Mouse (Mus musculus) spleen, postnatal 10 days (tissue): Measurements from ENCODE around the gene Lrmda.

Source experiments
- DNase-seq, 2 experiments: peaks; one replicate each; pipeline ENCODE4 v3.0.0; 2021 to 2022; ENCODE audit warnings: low spot score in 2 of 2

The Lrmda gene

DNA sequence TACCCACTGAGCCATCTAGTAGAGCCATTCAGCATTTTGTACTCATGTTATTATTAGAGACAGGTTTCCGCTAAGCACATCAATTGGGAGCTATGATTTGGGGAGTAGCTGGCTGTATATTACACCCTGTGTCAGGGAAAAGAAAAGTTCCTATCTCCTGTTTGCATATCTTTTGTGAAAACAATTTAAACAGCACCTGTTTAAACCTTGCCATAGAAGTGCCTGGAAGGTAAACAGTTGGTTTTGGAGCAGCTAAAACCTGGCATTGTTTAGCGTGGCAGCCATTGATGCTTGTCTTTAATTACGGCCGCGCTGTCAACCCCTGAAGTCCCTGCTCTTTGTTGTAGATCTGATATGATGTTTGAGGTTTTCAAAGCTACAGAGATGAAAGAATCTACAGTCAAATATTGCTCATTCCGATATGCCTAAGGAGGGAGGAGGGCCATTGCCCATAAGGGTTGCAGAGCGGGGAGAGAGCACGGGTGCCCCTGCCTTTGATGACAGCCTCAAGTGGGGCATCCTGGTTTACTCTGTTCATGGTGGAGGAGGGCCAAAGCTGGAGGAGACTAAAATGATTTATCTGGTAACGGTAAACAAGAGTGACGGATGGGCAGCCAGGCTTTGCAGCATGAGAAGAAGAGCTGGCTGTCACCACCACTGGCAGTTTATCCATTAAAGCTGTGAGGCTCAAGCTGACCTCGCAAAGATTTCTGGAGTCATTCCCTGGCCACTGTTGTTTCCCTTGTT is 306.9 kb downstream of the Lrmda start:
- no peak for DNase-seq

DNA sequence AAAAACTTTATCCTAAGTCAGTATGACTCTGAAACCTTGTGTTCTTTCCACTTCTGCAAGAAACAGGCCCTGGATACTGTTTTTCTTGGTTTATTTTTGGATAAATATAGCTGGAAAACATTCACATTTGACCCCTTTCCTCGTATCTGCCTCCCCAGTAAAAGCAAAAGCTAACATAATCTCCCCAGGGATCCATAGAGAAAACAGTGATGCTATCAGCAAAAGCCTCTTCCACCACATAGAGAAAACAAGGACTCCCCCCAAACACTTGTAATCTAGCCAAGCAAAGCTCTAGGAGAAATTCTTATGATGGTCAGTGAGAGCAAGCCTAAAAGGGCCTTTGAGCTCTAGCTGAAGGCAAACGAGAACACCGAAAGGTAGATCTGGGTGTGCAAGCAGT is 309.7 kb downstream of the Lrmda start:
- no peak for DNase-seq

DNA sequence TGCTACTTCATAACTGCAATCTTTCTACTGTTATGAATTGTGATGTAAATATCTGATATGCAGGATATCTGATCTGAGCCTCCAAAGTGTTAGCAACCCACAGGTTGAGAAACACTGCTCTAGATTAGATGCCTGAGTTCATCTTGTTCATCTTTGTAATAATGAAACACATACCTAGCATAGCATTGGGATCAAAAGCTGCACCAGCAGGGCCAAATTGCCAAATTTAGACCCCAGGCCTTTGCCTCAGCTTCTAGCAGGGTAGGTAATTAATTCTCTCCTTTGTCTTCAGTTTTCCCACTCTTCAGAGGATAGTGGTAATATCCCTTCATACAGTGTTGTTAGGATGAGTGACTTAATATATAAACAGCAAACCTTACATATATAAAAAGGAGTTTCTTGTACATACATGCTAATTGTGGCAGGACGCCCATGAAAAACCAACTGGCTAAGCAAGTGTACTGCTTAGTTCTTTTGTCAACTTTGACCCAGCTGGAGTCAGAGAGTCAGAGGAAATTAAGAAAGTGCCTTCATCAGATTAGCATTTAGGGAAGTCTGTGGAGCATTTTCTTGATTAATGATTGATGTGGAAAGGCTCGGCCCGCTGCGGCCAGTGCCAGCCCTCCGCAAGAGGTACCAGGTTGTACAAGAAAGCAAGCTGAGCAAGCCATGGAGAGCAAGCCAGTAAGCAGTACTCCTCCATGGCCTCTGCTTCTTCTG is 315.7 kb downstream of the Lrmda start:
- no peak for DNase-seq

DNA sequence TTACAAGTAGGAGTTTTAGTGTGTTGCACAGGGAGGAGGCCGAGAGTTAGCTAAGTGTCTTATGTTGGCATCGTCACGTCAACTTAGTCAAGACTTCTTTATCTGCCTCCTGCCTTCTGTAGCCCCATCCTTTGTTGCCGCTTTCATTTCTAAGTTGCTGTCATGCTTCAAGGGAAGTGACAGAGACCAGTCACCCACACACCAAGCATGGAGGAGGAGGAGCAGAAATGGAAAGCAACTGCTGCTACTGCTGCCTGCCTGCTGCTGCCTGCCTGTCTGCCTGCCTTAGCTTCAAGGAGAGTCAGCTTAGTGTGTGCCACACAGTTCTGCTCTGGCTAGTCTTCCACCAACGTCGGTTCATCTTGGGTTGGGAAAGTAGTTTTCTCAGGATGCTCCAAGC is 319.7 kb downstream of the Lrmda start:
- no peak for DNase-seq

DNA sequence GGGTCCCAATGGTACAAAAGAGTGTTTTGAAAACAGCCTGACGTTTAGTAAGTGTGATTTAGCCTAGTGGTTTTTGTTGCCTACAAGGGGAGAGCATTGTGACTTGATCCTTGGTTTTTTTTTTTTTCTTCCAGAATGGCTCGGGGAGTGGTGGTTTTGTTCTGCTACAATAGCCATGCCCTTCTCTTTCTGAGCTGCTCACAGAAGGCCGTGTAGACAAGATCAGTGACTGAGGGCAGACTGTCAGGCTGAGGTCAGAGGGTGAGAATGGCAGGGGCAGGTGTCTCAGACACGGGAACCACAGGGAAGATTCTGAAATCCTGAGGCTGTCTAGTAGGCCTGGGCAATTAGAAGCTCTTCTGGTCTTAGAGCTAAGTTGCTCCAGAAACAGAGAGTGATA is 323.8 kb downstream of the Lrmda start:
- no peak for DNase-seq

DNA sequence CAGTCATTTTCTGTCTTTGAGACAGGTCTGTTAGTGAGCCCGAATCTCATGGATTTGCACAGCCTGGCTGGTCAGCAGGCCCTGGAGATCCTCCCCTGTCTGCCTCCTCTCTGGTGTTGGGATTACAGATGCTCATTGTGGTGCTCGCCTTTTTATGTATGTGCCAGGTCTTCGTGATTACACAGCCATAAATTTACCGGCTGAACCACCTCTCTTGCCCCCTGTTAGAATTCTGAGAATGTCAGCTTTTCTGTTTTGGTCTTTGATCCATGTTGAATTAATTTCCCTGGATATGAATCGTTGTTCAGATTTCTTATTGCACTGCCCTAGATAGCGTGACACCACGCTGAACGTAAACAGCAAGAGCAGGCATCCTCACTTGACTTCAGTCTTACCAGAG is 325.7 kb downstream of the Lrmda start:
- DNase-seq = no peak

DNA sequence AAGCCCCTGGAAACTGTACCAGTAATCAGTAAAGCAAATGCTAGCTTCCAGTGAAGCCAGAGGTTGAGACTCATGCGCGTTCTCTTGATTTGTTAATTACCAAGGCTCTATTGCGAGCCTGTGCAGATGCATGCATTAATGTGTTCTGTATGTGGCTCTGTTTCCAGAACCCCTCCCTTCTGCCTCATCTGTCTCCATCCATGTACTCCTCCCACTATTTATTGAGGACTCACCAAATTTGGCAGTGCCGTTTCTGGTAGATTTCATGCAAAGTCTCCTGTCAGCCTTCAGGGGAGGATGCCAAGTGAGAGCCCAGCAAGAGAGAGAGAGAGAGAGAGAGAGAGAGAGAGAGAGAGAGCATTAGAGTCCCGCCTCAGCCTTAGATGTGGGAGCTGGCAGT is 334.1 kb downstream of the Lrmda start:
- DNase-seq = no peak

DNA sequence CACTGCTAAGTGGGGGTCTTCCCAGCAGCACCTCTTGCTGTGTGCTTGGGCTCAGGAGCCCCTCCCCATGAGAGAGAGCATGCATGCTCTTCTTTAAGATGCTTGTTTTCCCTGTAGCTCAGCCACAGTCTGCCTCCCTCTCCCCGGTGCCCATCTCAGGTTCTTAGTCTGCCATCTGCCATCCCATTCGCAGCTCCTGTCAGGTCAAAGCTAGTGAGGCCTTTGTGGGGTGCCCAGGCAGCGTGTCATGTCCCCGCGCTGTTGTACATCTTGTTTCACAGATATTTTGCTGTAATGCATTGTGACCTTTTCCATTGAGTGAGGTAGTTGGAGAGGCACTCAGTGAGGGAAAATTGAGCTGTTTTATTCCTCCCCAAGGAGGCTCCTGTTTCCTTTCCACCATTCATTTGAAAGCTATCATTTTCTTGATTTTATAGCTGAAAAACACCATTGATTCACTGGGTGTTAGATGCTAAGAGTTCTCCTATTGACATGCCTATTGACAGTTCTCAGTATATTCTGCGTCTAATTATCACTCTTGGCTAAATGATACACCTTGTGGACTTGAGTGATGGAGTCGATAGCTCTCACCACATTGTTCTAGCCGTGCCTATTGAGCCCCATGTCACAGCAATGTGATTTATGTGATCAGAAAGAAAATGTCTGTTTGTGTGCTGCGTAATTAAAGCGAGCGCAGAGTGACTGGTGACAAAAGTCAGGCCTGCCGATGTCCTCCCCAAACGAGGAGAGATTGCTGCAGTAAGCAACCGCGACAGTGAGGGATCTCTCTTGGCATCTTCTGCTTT is 335.5 kb downstream of the Lrmda start:
- no peak for DNase-seq

DNA sequence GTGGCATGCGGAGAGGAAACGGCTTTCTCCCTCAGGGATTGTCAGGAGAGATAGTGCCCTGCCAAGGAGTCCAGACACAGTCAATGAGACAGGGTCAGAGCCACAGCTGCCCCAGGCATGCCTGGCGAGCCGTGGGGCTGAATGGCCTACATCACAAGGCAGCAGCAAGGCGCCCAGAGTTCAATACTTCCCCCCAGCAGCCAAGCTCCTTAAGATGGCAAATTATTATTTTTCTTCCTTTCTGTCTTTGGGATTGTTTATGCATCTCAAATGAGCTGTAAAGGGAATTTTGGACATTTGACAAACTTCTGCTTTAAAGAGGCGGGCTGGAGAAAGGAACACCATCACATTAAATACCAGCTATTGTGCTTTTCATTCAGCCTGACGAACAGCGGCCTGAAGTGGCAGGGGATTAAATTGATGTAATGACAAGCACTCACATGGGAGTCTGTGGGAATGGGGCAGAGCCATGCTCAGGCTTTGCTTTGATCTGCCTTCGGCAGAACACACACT is 338.5 kb downstream of the Lrmda start:
- no peak for DNase-seq

DNA sequence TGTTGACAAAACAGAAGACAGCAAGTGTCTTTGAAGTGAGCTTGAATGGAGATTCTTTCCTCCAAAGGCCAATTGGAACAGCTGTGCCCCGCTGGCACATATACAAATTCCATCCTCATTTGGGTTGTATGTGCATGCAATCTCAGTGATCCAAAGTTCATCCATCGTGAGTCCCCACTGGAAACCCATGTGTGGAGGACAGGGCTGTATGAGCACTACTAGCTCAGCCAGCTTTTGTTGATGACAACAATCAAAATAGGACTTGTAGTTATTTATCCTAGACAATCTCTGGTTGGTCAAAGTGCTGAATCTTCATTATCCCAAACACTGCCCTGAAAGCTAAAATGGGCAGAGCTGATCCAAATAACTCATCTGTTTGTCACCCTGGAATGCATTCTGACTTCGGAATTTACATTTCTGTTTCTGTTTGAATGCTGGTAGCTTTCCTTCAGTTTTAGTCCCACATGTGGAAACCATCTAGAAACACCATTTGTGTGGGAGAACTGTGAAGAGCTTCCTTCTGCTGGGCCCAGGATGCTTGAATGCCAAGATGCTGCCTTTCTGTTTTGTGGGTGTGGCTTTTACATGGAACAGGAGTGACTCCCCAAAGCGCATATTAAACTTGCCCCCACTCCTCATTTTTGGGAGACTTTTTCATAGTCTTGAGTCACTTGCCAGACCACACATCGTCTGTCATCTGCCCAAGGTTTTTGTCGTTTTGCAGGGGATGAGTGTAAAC is 344.7 kb downstream of the Lrmda start:
- no peak for DNase-seq

DNA sequence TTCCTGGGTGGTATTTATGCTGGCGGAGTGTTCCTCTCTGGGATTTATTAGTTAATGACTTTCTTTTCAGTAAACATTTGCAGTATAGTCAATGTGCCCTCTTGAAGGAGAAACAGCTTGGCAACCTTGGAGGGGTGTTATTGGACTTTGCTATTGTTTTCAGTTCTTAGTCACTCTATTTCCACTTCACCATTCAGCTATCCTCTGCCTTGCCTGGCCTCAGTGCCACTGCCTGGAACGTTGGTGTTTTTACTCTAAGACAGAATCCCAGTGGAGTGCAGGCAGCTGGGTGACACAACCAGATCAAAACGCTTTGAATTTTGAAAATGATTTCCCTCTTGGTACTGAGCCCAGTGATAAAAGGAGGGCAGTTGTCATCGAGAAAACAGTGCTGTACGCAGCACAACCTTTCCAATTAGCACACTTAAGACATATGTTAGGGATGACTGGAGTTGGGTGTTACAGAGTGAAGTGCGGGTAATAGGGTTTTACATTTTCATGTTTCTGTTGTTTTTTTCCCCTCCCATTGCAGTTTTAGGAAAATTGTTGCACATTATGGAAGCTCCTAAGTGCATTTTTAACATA is 345.4 kb downstream of the Lrmda start:
- no peak for DNase-seq

DNA sequence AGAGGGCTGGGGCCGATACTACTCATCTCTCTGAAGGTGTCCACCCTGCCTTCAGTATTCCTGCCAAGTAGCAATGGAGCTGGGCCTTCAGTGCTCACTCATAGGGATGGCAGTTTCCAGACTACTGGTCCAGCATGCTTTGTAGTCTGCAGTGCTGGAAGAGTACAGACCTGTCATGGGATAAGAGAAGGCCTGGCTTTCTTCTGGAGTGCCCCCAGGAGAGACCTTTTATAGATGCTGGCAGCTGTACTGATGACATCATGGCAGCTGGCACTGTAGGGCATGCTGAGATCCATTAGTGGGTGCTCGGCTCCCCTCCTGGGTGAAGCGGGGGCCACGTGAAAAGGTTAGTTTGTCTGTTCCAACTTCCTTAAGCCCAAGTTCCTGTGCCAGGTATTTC is 348.1 kb downstream of the Lrmda start:
- no peak for DNase-seq

DNA sequence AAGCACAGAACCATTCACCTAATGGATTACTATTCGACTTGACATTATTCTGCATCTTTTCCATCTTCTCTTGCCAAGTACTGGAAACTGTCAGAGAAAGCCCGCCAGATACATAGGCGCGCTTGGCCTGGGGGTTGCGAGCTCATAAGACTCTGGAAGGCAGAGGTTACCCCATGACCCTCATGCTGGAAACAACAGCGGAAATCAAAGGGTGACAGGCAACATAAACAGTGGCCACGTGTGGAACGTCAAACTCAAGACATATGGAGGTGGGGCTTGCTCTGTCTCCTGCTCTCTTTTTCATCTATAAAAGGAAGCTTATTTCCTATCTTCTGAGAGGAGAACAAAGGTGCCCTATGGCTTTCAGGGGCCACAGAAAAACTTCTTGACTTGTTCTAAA is 351.6 kb downstream of the Lrmda start:
- DNase-seq = no peak

DNA sequence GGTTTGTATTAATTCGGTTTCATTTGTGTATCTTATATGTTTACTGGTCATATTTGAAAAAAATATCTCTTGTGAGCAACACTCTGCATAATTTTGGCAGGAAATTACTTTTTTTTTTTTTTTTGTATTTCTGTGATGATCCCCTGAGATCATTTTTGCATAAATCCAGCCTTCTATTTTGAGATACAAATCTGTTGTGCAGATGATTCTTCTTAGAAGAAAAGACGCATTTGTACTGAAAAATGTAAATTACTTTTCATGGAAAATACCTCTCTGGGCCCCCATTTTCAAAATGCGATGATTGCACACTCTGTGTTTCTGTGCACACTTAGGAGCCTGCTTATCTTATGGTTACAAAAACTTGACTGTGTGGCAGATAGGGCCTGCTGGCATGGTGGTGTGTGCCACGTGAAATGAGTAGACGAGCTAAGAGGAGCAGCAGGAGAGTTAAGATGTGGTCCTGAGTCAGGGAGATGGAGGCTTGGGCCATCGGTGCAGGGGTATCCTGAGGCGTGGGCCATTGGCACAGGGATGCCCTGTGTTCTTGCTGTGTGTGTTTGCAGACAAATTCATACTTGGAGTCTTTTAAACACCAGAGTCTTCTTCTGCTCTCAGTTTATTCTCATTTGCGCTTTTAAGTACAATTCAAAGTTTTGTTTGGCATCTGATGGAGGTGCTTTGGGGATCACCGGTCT is 353.3 kb downstream of the Lrmda start:
- DNase-seq = no peak

DNA sequence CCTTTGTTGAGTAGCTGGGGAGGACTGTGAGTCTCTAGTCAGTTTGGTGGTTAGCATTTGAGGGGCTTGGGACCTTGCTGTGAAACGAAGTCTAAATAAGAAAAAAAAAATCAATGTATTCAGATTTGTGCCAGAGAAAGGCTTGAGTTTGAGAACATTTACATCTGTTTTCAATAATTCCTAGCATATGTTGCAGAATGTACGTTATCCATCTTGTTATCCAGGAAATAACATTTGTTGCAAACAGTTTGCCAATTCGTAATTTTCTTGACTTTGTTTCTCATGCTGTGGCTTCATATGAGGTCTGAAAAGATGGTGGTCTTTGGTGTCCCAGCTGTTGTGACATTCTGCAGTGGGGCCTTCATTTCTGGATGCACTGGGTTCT is 353.8 kb downstream of the Lrmda start:
- no peak for DNase-seq

DNA sequence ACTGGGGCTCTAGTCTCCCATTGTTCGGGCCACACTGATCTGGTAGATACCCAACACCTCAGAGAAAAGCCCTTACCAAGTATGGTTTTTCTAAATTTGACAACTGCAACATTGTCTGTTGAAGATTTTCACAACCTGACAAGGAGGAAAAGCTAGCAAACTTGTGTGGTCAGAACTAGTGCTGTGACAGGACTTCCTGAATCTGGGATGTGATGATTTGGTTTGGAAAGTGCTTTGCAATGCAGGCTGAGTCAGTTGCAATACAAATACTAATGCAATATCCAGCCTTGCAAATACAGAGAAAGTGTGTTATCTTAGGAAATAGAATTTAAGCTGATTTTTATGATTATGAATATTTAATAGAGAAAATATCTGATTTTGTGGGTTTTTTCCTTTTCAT is 357.6 kb downstream of the Lrmda start:
- no peak for DNase-seq

DNA sequence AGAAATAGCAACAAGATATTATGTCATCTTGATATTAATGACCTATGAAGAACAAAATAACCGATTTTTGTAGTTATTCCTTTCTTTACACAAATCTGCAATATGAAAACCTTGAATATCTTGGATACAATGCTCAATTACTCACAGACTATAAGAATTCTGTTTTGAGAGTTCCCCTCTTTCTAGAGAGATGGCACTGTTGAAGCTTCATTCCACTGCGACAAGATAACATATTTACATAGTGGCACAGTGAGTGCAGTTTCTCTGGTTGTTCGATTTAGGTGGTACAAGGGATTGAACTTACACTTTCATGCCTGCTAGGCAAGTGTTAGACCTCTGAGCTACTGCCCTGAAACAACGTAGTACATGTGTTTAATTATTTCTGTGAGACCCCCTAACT is 362.6 kb downstream of the Lrmda start:
- DNase-seq = no peak

DNA sequence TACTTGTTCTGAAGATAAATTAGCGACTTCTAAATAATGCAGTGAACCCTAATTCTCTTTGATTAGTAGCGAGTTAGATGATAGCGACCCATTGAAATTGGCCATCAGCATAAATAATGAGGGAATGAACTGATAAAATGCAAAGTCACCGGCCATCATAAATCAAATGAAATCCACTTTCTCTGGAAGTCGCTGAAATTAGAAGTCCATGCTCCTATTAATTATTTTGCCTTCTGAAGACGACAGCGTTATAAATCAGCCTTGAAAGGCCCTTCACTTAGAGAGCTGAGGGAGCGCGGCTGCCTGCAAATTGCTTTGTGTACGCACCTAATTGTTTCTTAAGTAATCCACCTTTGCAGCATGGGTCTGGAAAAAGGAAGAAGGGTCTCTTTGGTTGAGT is 374.1 kb downstream of the Lrmda start:
- no peak for DNase-seq

DNA sequence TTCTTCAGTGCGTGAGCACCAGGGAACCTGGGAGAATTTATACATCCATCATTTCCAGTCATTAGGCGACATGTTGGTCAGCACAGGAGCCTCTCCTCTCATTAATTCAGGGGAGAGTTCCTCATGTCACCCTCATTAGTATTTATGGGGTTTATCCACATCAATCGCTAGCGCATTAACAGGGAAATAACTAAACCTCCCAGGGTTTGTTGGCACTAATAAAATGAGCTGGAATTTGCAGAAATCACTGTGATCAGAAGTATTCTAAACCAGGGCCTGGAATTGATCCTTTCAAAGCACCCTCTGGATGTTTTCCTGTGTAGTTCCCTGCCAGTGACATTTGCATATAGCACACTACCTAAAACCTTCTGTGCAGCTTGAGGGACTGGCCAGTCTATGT is 382.9 kb downstream of the Lrmda start:
- DNase-seq = no peak

DNA sequence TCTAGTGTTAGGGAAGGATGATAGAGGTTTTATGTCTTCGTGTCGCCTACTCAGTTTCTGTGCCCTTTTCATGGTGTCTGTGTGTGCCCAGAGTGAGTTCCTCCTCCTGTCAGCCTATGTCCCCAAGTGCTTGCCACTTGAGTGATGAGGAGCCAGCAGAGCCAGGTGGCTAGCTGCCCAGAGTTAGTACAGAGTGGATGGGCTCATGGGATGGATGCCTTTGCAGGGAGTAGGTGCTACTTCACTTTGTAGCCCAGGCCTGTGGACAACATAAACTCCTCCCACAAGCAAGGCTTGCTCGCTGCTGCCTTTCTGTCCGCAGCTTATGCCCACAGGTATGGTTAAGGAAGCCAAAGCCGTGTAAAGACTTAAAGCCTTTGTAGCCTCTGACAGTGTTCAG is 387.1 kb downstream of the Lrmda start:
- DNase-seq = no peak

DNA sequence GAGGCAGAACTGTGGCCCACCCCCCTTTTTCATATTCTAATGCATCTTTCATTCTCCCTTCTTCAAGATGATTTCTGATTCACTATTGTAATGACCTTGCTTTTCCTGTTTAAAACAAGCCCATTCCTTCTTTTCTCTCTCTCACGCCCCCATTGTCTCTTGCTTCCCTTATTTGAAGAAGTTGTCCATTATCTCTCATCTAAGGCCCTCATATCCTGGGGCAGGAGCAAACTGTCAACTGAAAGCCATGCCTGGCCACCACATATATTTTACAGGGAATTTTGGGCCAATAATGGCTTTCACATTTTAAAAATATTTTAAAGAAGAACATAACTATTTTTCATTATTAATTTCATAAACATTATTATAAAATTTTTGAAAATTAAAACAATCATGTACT is 391.3 kb downstream of the Lrmda start:
- DNase-seq = no peak
